Mouse (Mus musculus) heart, adult 11 months (tissue): ENCODE data around the gene Prkar2b.

Experiments
- DNase-seq: peaks from one replicate; pipeline ENCODE4 v3.0.0; 2022

The Prkar2b gene

GRCm38 (mm10) chr12:32008728-32009127 lies 52.4 kb downstream of the Prkar2b start:
- peak; percentile 78 for DNase-seq

DNA sequence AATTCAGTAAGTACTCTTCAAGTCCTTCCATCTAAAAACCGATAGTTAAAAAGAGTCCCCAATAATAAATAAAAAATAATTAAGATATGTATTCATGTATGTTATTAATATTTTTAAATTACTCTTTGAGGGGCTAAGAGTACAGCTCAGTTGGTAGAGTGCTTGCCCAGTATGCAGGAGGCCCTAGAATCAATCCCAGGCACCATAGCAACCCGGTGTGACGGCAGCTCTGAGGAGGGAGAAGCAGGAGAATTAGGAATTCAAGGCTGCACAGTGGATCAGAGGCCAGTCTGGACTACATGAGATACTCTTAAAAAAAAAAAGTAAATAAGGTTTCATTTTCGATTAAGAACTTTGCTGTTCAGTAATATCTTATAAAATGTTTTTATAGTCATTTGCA lies 53.5 kb downstream of the Prkar2b start:
- peak; percentile 22 for DNase-seq

DNA sequence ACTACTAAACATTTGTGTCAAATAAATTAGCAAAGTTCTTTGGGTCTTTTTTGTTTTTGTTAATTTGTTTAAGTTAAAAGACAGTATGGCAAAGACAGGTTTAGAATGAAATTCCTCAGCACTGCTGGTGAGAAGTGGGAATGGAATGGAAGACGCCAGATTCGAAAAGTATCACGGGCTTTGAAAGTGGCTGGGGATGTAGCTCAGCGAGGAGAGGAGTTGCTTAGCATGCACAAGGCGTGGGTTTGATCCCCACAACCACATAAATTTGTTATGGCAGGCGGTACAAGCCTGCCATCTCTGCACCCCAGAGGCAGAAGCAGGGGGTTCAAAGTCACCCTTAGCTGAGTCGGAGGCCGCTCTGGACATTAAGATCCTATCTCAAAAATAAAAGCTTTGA lies 54.1 kb downstream of the Prkar2b start:
- peak; percentile 67 for DNase-seq

DNA sequence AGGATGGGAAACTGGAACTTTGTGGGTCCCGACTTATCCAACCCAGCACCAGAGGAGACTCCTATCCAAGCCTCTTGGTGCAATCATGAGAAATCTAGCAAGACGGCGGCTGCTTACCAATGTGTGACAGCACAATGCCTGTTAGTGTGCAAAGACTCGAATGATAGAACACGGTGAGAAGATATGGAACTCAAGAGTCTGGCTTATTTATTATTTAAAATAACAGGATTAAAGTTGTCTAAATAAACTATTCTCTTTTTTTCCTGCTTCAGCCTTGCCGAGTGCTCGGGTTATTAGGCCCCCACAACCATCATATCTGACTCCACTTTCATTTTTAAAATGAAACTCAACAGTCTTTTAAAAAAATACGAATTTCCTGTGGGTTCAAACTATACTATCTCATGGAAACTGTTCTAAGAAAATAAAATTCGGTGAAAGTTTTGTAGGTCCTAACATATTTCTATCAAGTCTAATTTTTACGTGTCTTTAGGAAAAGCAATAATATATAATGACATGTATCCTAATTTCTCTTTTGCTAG lies 54.6 kb downstream of the Prkar2b start:
- no peak for DNase-seq

DNA sequence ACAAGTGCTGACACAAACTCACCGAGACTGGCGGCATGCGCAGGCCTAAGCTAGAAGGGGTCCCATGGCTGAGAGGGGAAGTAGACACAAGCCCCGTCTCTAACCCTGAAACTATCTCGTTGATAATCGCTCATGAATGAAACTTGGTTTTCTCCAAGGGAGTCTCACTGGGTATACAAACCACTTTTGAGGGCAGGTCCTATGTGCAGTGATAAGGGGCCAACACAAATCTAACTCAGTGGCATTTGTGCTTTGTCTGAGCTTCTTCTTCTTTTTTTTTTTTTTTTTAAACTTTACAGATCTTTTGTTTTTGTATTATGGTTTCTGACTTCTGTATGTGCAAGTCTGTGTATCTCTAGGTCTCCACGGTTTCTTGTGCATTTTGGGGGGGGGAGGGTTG lies 60.6 kb downstream of the Prkar2b start:
- DNase-seq: no peak

- peak; percentile 9 for DNase-seq
These were observed 62.4 kb downstream of the Prkar2b start for GRCm38 (mm10) chr12:31998706-31999105.

- no peak for DNase-seq
These were observed 63.7 kb downstream of the Prkar2b start for GRCm38 (mm10) chr12:31997328-31997878.

- peak; percentile 94 for DNase-seq
These were observed 64.2 kb downstream of the Prkar2b start for GRCm38 (mm10) chr12:31996877-31997276.

DNA sequence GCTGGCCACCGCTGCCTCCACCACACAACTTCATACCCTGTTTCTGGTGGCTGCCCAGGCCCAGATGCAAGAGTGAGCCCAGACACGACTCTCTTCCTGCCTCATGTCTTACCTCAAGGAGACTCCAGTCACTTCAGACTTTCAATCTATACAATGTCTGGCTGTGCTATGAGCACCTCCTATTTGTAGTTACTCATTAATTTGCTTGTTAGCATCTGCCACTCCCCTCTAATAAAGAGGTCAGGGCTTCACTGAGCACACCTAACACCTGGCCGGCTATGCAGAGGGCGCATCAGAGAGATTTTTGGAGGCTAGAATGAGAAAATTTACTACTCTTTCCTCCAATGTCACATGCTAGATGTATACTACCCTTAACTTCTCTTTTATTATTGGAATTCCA lies 70.5 kb downstream of the Prkar2b start:
- no peak for DNase-seq

- DNase-seq: peak; percentile 30
These were observed 71.4 kb downstream of the Prkar2b start for GRCm38 (mm10) chr12:31989726-31990125.

DNA sequence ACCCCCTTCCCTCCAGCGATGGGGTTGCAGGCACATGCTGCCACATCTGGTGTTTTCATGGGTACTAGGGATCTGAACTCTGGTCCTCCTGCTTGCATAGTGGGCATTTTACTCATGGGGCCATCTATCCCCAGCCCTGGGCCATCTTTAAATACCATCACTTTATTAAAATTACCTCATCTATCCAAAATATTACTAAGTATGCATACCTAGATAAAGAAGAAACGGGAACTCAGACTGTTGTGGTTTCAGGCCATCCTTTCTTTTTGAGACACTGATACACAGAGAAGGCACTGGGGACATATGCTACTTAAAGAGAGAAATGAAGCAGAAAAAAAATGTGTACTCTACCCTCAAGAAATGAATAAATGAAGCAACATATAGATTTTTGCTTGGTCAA lies 74.6 kb downstream of the Prkar2b start:
- peak; percentile 63 for DNase-seq

GRCm38 (mm10) chr12:31985738-31986137 lies 75.4 kb downstream of the Prkar2b start:
- peak; percentile 28 for DNase-seq

DNA sequence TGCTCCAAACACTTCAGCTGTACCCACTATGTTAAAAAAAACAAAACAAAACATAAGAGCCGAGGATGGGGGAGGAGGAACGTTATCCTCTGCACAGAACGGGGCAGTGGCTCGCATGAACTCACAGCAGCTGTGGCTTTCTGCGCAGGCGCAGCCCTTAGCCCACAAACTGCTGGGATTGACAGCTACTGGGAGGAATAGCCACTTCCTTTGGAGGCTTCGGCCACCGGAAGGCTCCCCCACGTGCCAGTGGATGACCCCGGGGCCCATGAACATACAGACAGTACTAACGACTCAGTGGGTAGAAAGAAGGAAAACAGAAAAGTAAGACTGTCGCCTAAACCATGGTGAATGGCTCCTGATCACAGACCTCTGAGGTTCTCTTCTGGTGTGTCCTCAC lies 76.4 kb downstream of the Prkar2b start:
- peak; percentile 94 for DNase-seq

GRCm38 (mm10) chr12:31984206-31984605 lies 76.9 kb downstream of the Prkar2b start:
- DNase-seq: no peak

DNA sequence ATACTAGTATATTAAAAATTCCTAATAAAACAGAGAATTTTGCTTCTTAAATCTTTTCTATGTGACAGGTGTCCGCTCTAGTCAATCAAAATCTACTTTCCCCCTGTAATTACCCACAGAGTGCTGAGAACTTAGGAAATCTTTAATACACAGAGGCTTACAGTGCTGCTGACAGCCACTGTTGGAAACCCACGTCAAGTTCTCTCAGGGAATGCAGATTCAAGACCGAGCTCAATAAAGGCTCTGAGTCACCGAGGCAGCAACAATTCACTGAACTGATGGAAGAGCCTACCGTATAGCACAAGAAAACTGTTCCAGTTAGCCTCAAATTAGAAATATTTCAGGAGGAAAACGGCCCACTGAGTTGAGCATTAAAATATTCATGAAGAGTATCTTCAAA lies 77.3 kb downstream of the Prkar2b start:
- peak; percentile 23 for DNase-seq

DNA sequence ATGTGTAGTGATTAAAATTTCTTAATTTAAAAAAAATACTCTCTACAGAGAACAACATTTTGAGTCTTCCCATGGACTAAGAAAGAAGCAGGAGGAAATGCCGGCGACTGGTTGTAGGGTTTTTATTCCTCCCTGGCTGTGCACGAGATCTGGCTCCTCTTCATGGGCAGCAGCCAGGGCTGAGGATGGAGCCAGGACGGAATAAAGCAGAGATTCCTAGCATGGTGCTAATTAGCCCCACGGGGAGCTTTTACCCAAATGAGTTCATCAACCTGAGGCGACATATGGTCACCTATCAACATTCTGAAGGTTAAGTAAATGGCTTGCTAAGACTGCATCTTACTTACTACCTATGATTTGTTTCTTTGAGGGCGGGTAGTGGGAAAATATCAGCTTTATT lies 77.9 kb downstream of the Prkar2b start:
- peak; percentile 76 for DNase-seq

DNA sequence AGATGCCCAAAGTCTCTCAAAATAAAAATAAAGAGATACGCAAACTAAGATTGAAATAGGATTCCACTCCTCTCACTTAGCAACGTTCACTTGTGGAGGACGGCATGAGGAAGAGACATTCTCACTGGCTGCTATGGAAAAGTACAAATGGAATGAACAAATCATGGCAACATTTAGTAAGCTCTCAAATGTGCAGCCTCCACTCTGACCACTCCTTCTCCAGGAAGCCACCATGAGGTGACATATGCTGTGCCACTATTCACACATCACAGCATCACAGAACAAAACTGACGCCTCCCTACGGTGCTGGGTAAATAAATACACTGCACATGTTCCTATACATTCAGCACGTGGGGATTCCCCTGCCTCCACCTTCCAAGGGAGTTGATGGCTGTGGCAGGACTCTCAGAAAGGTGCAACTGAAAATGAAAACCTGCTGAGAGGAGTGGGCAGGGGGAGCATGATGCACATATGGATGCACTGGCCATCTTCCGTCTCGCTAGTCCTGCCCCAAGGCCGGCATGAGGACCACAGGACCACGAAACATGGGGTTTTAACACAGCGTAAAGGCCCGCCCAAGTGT lies 83.4 kb downstream of the Prkar2b start:
- DNase-seq: peak; percentile 80

GRCm38 (mm10) chr12:31976544-31976943 lies 84.6 kb downstream of the Prkar2b start:
- DNase-seq: no peak

GRCm38 (mm10) chr12:31973473-31974172 lies 87.5 kb downstream of the Prkar2b start:
- DNase-seq: peak; percentile 98

DNA sequence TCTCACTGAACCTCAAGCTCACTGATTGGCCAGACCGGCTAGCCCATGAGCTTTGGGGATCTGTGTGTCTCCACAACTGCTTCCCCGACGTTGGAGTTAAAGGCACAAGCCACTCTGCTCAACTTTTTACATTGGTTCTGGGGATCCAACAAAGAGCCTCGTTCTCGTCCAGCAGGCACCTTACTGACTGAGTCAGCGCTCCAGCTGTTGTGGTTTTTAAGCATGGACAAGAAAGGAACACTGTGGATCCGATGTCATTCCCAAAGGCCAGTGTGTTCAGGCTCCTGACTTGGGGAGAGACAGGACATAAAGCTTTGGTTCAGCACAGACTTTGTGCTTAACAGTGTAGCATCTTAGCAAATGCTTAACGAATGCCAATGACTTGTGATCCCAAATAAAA lies 89.5 kb downstream of the Prkar2b start:
- DNase-seq: peak; percentile 73

DNA sequence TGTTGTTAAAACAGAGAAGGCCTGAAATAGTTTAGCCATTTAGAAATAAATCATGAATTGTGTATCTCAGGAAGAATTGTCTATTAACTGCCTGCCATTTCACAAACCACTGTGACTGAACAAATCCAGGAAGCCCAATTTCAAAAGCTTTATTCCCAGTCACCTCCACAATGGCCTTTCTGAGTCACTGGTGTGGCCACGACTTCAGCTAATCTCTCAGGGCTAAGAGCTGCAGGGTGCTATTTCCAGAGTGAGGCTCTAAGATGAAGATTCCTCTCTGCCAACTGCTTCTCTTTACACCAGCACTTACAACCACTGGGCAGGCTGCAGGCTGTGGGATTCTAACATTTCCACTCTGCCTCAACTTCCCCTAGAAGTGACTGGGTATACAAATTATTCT lies 92.0 kb downstream of the Prkar2b start:
- DNase-seq: no peak

- DNase-seq: no peak
These were observed 93.6 kb downstream of the Prkar2b start for GRCm38 (mm10) chr12:31967536-31967935.

- DNase-seq: peak; percentile 61
These were observed 94.7 kb downstream of the Prkar2b start for GRCm38 (mm10) chr12:31966405-31966804.

DNA sequence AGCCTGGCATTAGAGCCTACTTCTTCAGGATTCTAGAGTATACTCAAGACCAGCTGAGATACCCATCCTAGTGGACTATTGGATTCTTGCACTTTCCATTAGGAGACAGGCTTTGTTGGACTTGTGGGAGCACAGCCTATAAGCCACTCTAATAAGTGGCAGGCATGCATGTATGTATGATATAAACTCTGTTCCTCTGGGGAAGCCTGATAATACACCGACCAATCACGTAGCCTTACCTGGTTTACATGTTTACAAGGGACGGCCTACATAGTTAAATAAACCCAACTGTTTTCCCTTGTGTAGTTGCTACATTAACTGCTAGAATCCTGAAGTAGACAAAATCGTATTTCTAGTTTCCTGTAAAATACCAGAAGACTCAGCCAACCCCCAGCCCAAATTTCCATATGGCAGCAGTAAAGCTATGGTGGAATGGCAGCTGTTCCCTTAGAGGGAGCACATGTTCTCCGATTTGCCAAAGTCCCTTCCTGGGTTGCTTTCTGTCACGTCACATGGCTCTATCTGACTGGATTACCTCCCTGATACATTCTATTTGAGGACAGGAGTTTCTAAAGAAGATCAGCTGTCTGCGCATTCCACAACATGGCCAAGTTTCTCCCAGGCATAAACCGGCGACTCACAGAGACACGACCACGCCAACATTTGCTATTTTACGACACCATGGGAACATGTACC lies 95.4 kb downstream of the Prkar2b start:
- peak; percentile 46 for DNase-seq
